Mouse (Mus musculus) forebrain, embryonic 11.5 days (tissue): ENCODE results near the gene Cps1. TPM values are rescaled to one million over a fixed set of nuclear protein-coding genes. Genes with fewer than 3 reads are reported as not detected.

ENCODE experiments used
- ATAC-seq: fragments of 200-750 bp; cut with Nextera tagmentation; replicated peaks from 2 replicates; pipeline ENCODE4 v1.8.0; 2017; ENCODE audit warnings: moderate TSS enrichment; ENCODE audit not compliant: low FRiP score
- DNase-seq: peaks from one replicate; pipeline ENCODE4 v3.0.0-alpha.2; 2017; ENCODE audit warnings: low spot score
- H3K27ac ChIP-seq: fragments of 300-500 bp; sonication (generic); 2 replicates; pipeline ENCODE4 v1.5.1; 2014; ENCODE audit warnings: low read depth, low read length
- H3K27me3 ChIP-seq: fragments of 300-500 bp; sonication (generic); 2 replicates; pipeline ENCODE4 v1.6.1; 2014; ENCODE audit warnings: mild to moderate bottlenecking, low read length, mixed read lengths; ENCODE audit not compliant: control insufficient read depth, insufficient read depth
- H3K36me3 ChIP-seq: fragments of 300-500 bp; sonication (generic); 2 replicates; pipeline ENCODE4 v1.6.1; 2014; ENCODE audit warnings: mild to moderate bottlenecking, low read length, moderate library complexity, mixed read lengths; ENCODE audit not compliant: control insufficient read depth, insufficient read depth
- H3K4me1 ChIP-seq: fragments of 300-500 bp; sonication (generic); replicated peaks from 2 replicates; pipeline ENCODE4 v1.6.1; 2014; ENCODE audit warnings: low read length, mixed read lengths; ENCODE audit not compliant: control insufficient read depth, insufficient read depth
- H3K4me2 ChIP-seq: fragments of 300-500 bp; sonication (generic); 2 replicates; pipeline ENCODE4 v1.6.1; 2014; ENCODE audit warnings: low read depth, mild to moderate bottlenecking, low read length, moderate library complexity, mixed read lengths; ENCODE audit not compliant: severe bottlenecking
- H3K4me3 ChIP-seq: fragments of 300-500 bp; sonication (generic); 2 replicates; pipeline ENCODE4 v1.5.1; 2014; ENCODE audit warnings: low read depth, low read length
- H3K9ac ChIP-seq: fragments of 300-500 bp; sonication (generic); 2 replicates; pipeline ENCODE4 v1.6.1; 2014; ENCODE audit warnings: low read length
- H3K9me3 ChIP-seq: fragments of 300-500 bp; sonication (generic); 2 replicates; pipeline ENCODE4 v1.6.1; 2016; ENCODE audit warnings: low read length, mixed read lengths; ENCODE audit not compliant: control insufficient read depth
- WGBS: fragments of 180-500 bp; shearing (Covaris S2); extraction: QIAGEN DNeasy Blood & Tissue Kit; methylation state at CpG from one replicate; pipeline ENCODE4 v1.1.7; 2014; 5-methylcytosine and 5-hydroxymethylcytosine counted together
- polyA plus RNA-seq: library from polyadenylated mRNA; unstranded; fragments of >200 nt; fragmentation: Nextera tagmentation; extraction: Ambion mirVana; gene quantifications from 2 replicates; pipeline ENCODE4 v1.2.1, GENCODE M21; 2014

The Cps1 gene
- polyA plus RNA-seq, 1 experiment from 2014 or later, result 0.07 TPM

GRCm38 (mm10) chr1:67265222-67265621 is 142.4 kb downstream of the Cps1 start:
- Histone ChIP-seq H3K4me3 (no peak overlapping the region), H3K9ac (no peak overlapping the region), H3K36me3 (no peaks in the 10 kb centered on the region), H3K9me3 (no peaks in the 10 kb centered on the region), H3K27ac (no peak overlapping the region), H3K27me3 (no peaks in the 10 kb centered on the region), H3K4me1 (no peaks in the 10 kb centered on the region), H3K4me2 (no peak overlapping the region)
- DNase-seq (no peak), ATAC-seq (no peak)
- 73% methylated on average over 1 of the region's 1 CpGs for WGBS

- Histone ChIP-seq H3K9me3 (no peaks in the 10 kb centered on the region), H3K27me3 (no peaks in the 10 kb centered on the region), H3K4me3 (no peak overlapping the region), H3K36me3 (no peaks in the 10 kb centered on the region), H3K4me2 (no peak overlapping the region), H3K4me1 (no peaks in the 10 kb centered on the region), H3K27ac (no peak overlapping the region), H3K9ac (no peak overlapping the region)
- DNase-seq (no peak), ATAC-seq (no peak)
These were observed 145.1 kb downstream of the Cps1 start for GRCm38 (mm10) chr1:67267972-67268371.

- H3K9me3 ChIP-seq, result no peaks in the 10 kb centered on the region
- H3K9ac ChIP-seq, result no peak overlapping the region
- no peak overlapping the region for H3K4me3 ChIP-seq
- no peaks in the 10 kb centered on the region for H3K4me1 ChIP-seq
- H3K27ac ChIP-seq, result no peak overlapping the region
- no peak for DNase-seq
- no peaks in the 10 kb centered on the region for H3K36me3 ChIP-seq
- H3K4me2 ChIP-seq, result no peak overlapping the region
- H3K27me3 ChIP-seq, result no peaks in the 10 kb centered on the region
- no peak for ATAC-seq
These were observed 145.6 kb downstream of the Cps1 start for GRCm38 (mm10) chr1:67268450-67268849.

- ATAC-seq, result no peak
- Histone ChIP-seq H3K27ac (no peak overlapping the region), H3K36me3 (no peaks in the 10 kb centered on the region), H3K4me1 (no peaks in the 10 kb centered on the region), H3K4me2 (no peak overlapping the region), H3K27me3 (no peaks in the 10 kb centered on the region), H3K9ac (no peak overlapping the region), H3K4me3 (no peak overlapping the region), H3K9me3 (no peaks in the 10 kb centered on the region)
- WGBS, result 94% methylated on average over 1 of the region's 1 CpGs
- DNase-seq, result no peak
These were observed 153.4 kb downstream of the Cps1 start for GRCm38 (mm10) chr1:67276270-67276669.

Other genes with a start within 250 kb of the Cps1 start
- gene Myl1, start 177.6 kb upstream of the Cps1 start, polyA plus RNA-seq, result 0.32 TPM in 1 of 2 replicates, not detected in the other
- 75.4 and 85.7 TPM in 2 replicates for gene Lancl1, start 84.2 kb upstream of the Cps1 start, polyA plus RNA-seq